Mouse (Mus musculus): ENCODE results near the gene Tmem94. TPM values are rescaled to one million over a fixed set of nuclear protein-coding genes. Genes with fewer than 3 reads are reported as not detected.

The Tmem94 gene
- polyA plus RNA-seq, 1 experiment from 2014 or later, result 39.0 TPM

GRCm38 (mm10) chr11:115841961-115842550 is 76.8 kb downstream of the Tmem94 start:
- Histone ChIP-seq H3K9ac (no peak overlapping the region), H3K36me3 (replicated peaks) (no peaks in the 10 kb centered on the region), H3K4me3 (replicated peaks) (no peak overlapping the region), H3K27me3 (no peaks in the 10 kb centered on the region), H3K27ac (peak overlapping the region; percentile 56; the same call in 1 of the 2 replicates), H3K4me1 (peaks cover 10% of the 10 kb centered on the region), H3K4me2 (no peak overlapping the region), H3K9me3 (0 out of 2 replicates have a peak, but pooled peaks cover 5% of the 10 kb centered on the region)
- 30% methylated on average over 6 of the region's 6 CpGs for WGBS
- no peak for ATAC-seq (ENCODE audit: low FRiP score)

GRCm38 (mm10) chr11:115843141-115843890 is 78.1 kb downstream of the Tmem94 start:
- no peak overlapping the region for H3K27ac ChIP-seq
- peaks cover 10% of the 10 kb centered on the region; the same call in 1 of the 2 replicates for H3K4me1 ChIP-seq
- no peaks in the 10 kb centered on the region for H3K27me3 ChIP-seq
- WGBS, result 84% methylated on average over 11 of the region's 14 CpGs
- no peak for ATAC-seq (ENCODE audit: low FRiP score)
- no peak overlapping the region for H3K4me3 ChIP-seq (replicated peaks)
- H3K36me3 ChIP-seq (replicated peaks), result no peaks in the 10 kb centered on the region
- no peak overlapping the region for H3K4me2 ChIP-seq
- no peak overlapping the region for H3K9ac ChIP-seq
- H3K9me3 ChIP-seq, result 0 out of 2 replicates have a peak, but pooled peaks cover 5% of the 10 kb centered on the region

GRCm38 (mm10) chr11:115843891-115844239 is 78.6 kb downstream of the Tmem94 start:
- no peaks in the 10 kb centered on the region for H3K27me3 ChIP-seq
- H3K4me2 ChIP-seq, result no peak overlapping the region
- no peak overlapping the region for H3K9ac ChIP-seq
- no peak for ATAC-seq (ENCODE audit: low FRiP score)
- 0 out of 2 replicates have a peak, but pooled peaks cover 5% of the 10 kb centered on the region for H3K9me3 ChIP-seq
- no peak overlapping the region for H3K4me3 ChIP-seq (replicated peaks)
- H3K4me1 ChIP-seq, result peaks cover 10% of the 10 kb centered on the region; the same call in 1 of the 2 replicates
- no peak overlapping the region for H3K27ac ChIP-seq
- H3K36me3 ChIP-seq (replicated peaks), result no peaks in the 10 kb centered on the region
- WGBS, result 93% methylated on average over 5 of the region's 5 CpGs

GRCm38 (mm10) chr11:115844240-115844639 is 79.0 kb downstream of the Tmem94 start:
- Histone ChIP-seq H3K9me3 (0 out of 2 replicates have a peak, but pooled peaks cover 5% of the 10 kb centered on the region), H3K9ac (no peak overlapping the region), H3K4me2 (no peak overlapping the region), H3K27me3 (no peaks in the 10 kb centered on the region), H3K27ac (no peak overlapping the region), H3K4me1 (peaks cover 10% of the 10 kb centered on the region; the same call in 1 of the 2 replicates), H3K36me3 (replicated peaks) (no peaks in the 10 kb centered on the region), H3K4me3 (replicated peaks) (no peak overlapping the region)
- WGBS, result 58% methylated on average over 8 of the region's 8 CpGs
- ATAC-seq (ENCODE audit: low FRiP score), result no peak

- WGBS, result 97% methylated on average over 2 of the region's 2 CpGs
- no peak for ATAC-seq (ENCODE audit: low FRiP score)
Measured at GRCm38 (mm10) chr11:115845819-115846218, 80.6 kb downstream of the Tmem94 start.

More at GRCm38 (mm10) chr11:115845819-115846218, 80.6 kb downstream of the Tmem94 start:
- Histone ChIP-seq H3K36me3 (replicated peaks) (no peaks in the 10 kb centered on the region), H3K27ac (no peak overlapping the region), H3K4me2 (no peak overlapping the region), H3K27me3 (no peaks in the 10 kb centered on the region), H3K9me3 (0 out of 2 replicates have a peak, but pooled peaks cover 5% of the 10 kb centered on the region), H3K9ac (no peak overlapping the region), H3K4me3 (replicated peaks) (no peak overlapping the region), H3K4me1 (peaks cover 10% of the 10 kb centered on the region; the same call in 1 of the 2 replicates)

Small RNAs within 50 kb of the gene (microRNA-seq; reads per million reads assigned to microRNA genes)
- 0.97 reads per million for gene Mir5621

Other genes starting within 250 kb of the Tmem94 start
- 1,429 and 1,474 TPM in 2 replicates for gene Sumo2, start 229.2 kb upstream of the Tmem94 start, polyA plus RNA-seq (2016; fragmentation: Nextera tagmentation; extraction: Ambion mirVana)
- gene Nup85, start 201.0 kb upstream of the Tmem94 start, polyA plus RNA-seq (2016; fragmentation: Nextera tagmentation; extraction: Ambion mirVana), result 194 and 199 TPM in 2 replicates
- gene Mrps7, start 161.5 kb upstream of the Tmem94 start, polyA plus RNA-seq (2016; fragmentation: Nextera tagmentation; extraction: Ambion mirVana), result 87.4 and 89.5 TPM in 2 replicates
- 32.3 and 35.1 TPM in 2 replicates for gene Gga3, start 161.4 kb upstream of the Tmem94 start, polyA plus RNA-seq (2016; fragmentation: Nextera tagmentation; extraction: Ambion mirVana)
- 15.2 and 16.5 TPM in 2 replicates for gene Mif4gd, start 152.5 kb upstream of the Tmem94 start, polyA plus RNA-seq (2016; fragmentation: Nextera tagmentation; extraction: Ambion mirVana)
- 28.4 and 29.7 TPM in 2 replicates for gene Slc25a19, start 137.1 kb upstream of the Tmem94 start, polyA plus RNA-seq (2016; fragmentation: Nextera tagmentation; extraction: Ambion mirVana)
- 124 and 137 TPM in 2 replicates for gene Grb2, start 56.8 kb upstream of the Tmem94 start, polyA plus RNA-seq (2016; fragmentation: Nextera tagmentation; extraction: Ambion mirVana)
- 15.5 and 19.5 TPM in 2 replicates for gene Caskin2, start 48.2 kb downstream of the Tmem94 start, polyA plus RNA-seq (2016; fragmentation: Nextera tagmentation; extraction: Ambion mirVana)
- 27.1 and 28.4 TPM in 2 replicates for gene Tsen54, start 49.3 kb downstream of the Tmem94 start, polyA plus RNA-seq (2016; fragmentation: Nextera tagmentation; extraction: Ambion mirVana)
- gene Llgl2, start 58.6 kb downstream of the Tmem94 start, polyA plus RNA-seq (2016; fragmentation: Nextera tagmentation; extraction: Ambion mirVana), result 2.4 and 2.7 TPM in 2 replicates
- gene Myo15b, start 93.0 kb downstream of the Tmem94 start, polyA plus RNA-seq (2016; fragmentation: Nextera tagmentation; extraction: Ambion mirVana), result 0.17 and 0.31 TPM in 2 replicates
- gene Smim5, start 134.5 kb downstream of the Tmem94 start, polyA plus RNA-seq (2016; fragmentation: Nextera tagmentation; extraction: Ambion mirVana), result 1.1 and 1.3 TPM in 2 replicates
- 0.49 and 1.1 TPM in 2 replicates for gene Smim6, start 146.6 kb downstream of the Tmem94 start, polyA plus RNA-seq (2016; fragmentation: Nextera tagmentation; extraction: Ambion mirVana)
- 56.8 and 61.9 TPM in 2 replicates for gene Sap30bp, start 167.8 kb downstream of the Tmem94 start, polyA plus RNA-seq (2016; fragmentation: Nextera tagmentation; extraction: Ambion mirVana)
- gene Recql5, start 168.0 kb downstream of the Tmem94 start, polyA plus RNA-seq (2016; fragmentation: Nextera tagmentation; extraction: Ambion mirVana), result 32.5 and 33.4 TPM in 2 replicates
- gene Itgb4, start 209.3 kb downstream of the Tmem94 start, polyA plus RNA-seq (2016; fragmentation: Nextera tagmentation; extraction: Ambion mirVana), result 0.94 and 1.0 TPM in 2 replicates
- 98.3 and 107 TPM in 2 replicates for gene Galk1, start 247.3 kb downstream of the Tmem94 start, polyA plus RNA-seq (2016; fragmentation: Nextera tagmentation; extraction: Ambion mirVana)